Mouse (Mus musculus) erythroblast, embryonic 14.5 days (primary cell): ENCODE results near the gene Dusp2. TPM values are rescaled to one million over a fixed set of nuclear protein-coding genes. Genes with fewer than 3 reads are reported as not detected.

Experiments used
- H3K27me3 ChIP-seq: 2 replicates; pipeline ENCODE4 v1.6.1; 2012; ENCODE audit warnings: inconsistent platforms; ENCODE audit not compliant: control insufficient read depth
- H3K36me3 ChIP-seq: 2 replicates; pipeline ENCODE4 v1.6.1; 2012; ENCODE audit warnings: mild to moderate bottlenecking, inconsistent platforms; ENCODE audit not compliant: control insufficient read depth
- H3K4me1 ChIP-seq: 2 replicates; pipeline ENCODE4 v1.6.1; 2012; ENCODE audit warnings: inconsistent platforms; ENCODE audit not compliant: control insufficient read depth
- H3K4me3 ChIP-seq: replicated peaks from 2 replicates; pipeline ENCODE3; 2012; ENCODE audit warnings: moderate library complexity, mild to moderate bottlenecking, inconsistent platforms
- H3K9me3 ChIP-seq: 2 replicates; pipeline ENCODE4 v1.6.1; 2012; ENCODE audit warnings: low read length, inconsistent platforms, mixed read lengths; ENCODE audit not compliant: control insufficient read depth
- GATA1 ChIP-seq: IDR thresholded peaks from 2 replicates; pipeline ENCODE4 v1.6.1; 2012; ENCODE audit warnings: low read length, inconsistent platforms, mixed read lengths
- TAL1 ChIP-seq: IDR thresholded peaks from 3 replicates; pipeline ENCODE4 v1.6.1; 2012; ENCODE audit warnings: low read length, inconsistent platforms, mixed read lengths
- polyA plus RNA-seq: library from polyadenylated mRNA; stranded (reverse); fragments of >175 nt; gene quantifications from 2 replicates; pipeline ENCODE4 v1.2.3, GENCODE M21; 2012

Dusp2 gene
- polyA plus RNA-seq, 1 experiment: 0.05 TPM

DNA sequence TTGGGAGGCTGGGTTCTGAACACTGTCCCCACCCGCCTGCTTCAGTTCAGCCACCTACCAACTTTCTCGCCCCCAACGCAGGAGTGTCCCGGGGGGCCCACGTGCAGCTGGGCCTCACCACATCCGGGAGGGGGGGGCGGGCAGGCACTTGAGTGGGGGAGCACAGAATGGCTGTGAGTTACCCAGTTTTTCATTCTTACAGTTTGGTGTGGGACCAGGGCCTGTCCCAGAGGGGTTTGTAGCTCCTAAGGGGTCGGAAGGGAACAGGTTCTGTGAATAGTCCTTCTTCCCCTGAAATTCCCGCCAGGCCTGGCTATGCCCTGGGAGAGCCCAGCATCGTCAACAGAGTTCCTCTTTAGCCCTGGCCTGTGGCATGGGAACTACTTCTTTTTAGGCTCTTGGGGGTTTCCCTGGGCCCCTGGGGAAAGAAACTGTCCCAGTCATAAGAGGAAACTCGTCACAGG is 849 bp upstream of the Dusp2 start:
- H3K4me1 ChIP-seq: peaks cover 20% of the 10 kb centered on the region
- H3K9me3 ChIP-seq: no peaks in the 10 kb centered on the region
- no peak overlapping the region for H3K4me3 ChIP-seq
- peaks cover 38% of the 10 kb centered on the region for H3K27me3 ChIP-seq
- TF ChIP-seq GATA1 (no peak), TAL1 (no peak)
- H3K36me3 ChIP-seq: no peaks in the 10 kb centered on the region

- peaks cover 38% of the 10 kb centered on the region for H3K27me3 ChIP-seq
- no peaks in the 10 kb centered on the region for H3K9me3 ChIP-seq
- peaks cover 20% of the 10 kb centered on the region for H3K4me1 ChIP-seq
- no peaks in the 10 kb centered on the region for H3K36me3 ChIP-seq
- peak overlapping the region; percentile 58 for H3K4me3 ChIP-seq
- TF ChIP-seq TAL1 (no peak), GATA1 (no peak)
Measured at GRCm38 (mm10) chr2:127336497-127336832, 506 bp downstream of the Dusp2 start.

- H3K27me3 ChIP-seq: peaks cover 38% of the 10 kb centered on the region
- H3K9me3 ChIP-seq: no peaks in the 10 kb centered on the region
- peak overlapping the region; percentile 58 for H3K4me3 ChIP-seq
- H3K4me1 ChIP-seq: peaks cover 20% of the 10 kb centered on the region
- no peaks in the 10 kb centered on the region for H3K36me3 ChIP-seq
- TF ChIP-seq GATA1: no peak
- TF ChIP-seq TAL1: no peak
Measured at GRCm38 (mm10) chr2:127336885-127337284, 926 bp downstream of the Dusp2 start.

DNA sequence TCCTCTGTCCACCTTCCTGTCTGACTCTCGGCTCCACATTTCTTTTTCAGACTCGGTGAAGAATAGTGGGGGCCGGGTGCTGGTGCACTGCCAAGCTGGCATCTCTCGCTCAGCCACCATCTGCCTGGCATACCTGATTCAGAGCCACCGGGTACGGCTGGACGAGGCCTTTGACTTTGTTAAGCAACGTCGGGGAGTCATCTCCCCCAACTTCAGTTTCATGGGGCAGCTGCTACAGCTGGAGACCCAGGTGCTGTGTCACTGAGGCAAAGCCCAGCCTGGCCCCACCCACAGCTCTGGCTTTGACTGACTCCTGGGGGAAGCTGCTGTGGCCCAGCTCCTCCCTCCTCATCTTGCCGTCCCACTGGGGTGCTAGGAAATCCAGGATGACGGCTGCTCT is 1.6 kb downstream of the Dusp2 start:
- H3K36me3 ChIP-seq: no peaks in the 10 kb centered on the region
- no peak overlapping the region for H3K4me3 ChIP-seq
- peaks cover 38% of the 10 kb centered on the region for H3K27me3 ChIP-seq
- no peaks in the 10 kb centered on the region for H3K9me3 ChIP-seq
- TF ChIP-seq GATA1: no peak
- no peak for TF ChIP-seq TAL1
- peaks cover 20% of the 10 kb centered on the region for H3K4me1 ChIP-seq

GRCm38 (mm10) chr2:127338012-127338411 is 2.1 kb downstream of the Dusp2 start:
- no peak overlapping the region for H3K4me3 ChIP-seq
- no peaks in the 10 kb centered on the region for H3K9me3 ChIP-seq
- H3K27me3 ChIP-seq: peaks cover 38% of the 10 kb centered on the region
- H3K4me1 ChIP-seq: peaks cover 20% of the 10 kb centered on the region
- H3K36me3 ChIP-seq: no peaks in the 10 kb centered on the region
- no peak for TF ChIP-seq TAL1
- no peak for TF ChIP-seq GATA1

DNA sequence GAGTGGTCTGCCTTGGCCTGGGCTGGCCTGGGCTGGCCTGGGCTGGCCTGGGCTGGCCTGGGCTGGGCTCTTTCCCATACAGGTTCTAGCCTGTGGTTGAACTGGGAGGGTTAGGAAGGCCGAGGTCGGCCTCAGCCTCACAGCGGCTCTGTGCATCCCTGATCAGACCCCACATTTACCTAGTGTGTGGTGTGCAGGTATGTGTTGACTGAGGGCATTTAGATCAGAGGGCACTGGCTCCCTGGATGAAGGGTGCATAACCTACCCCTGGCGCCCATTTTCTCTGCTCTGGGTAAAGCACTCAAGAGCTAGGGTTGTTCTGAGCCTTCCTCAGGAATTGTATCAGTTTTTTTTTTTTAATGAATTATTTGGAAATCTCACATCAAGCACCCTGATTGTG is 2.5 kb downstream of the Dusp2 start, which contains the start of gene Astl:
TSS of gene Astl (plus strand) at position 224 of the 400 bp plus-strand sequence.
- Histone ChIP-seq H3K4me1 (peaks cover 18% of the 10 kb centered on the region), H3K4me3 (no peak within 1 kb of the TSS), H3K27me3 (peaks cover 38% of the 10 kb centered on the region), H3K9me3 (no peaks in the 10 kb centered on the region), H3K36me3 (no peaks in the 10 kb centered on the region)
- TF ChIP-seq GATA1: no peak
- no peak for TF ChIP-seq TAL1

GRCm38 (mm10) chr2:127338833-127339232 is 2.9 kb downstream of the Dusp2 start:
- peaks cover 18% of the 10 kb centered on the region for H3K4me1 ChIP-seq
- no peaks in the 10 kb centered on the region for H3K9me3 ChIP-seq
- H3K4me3 ChIP-seq: no peak overlapping the region
- peaks cover 38% of the 10 kb centered on the region for H3K27me3 ChIP-seq
- H3K36me3 ChIP-seq: no peaks in the 10 kb centered on the region
- no peak for TF ChIP-seq GATA1
- TF ChIP-seq TAL1: no peak

GRCm38 (mm10) chr2:127339262-127339661 is 3.3 kb downstream of the Dusp2 start:
- H3K4me3 ChIP-seq: no peak overlapping the region
- no peaks in the 10 kb centered on the region for H3K36me3 ChIP-seq
- H3K27me3 ChIP-seq: peaks cover 36% of the 10 kb centered on the region
- peaks cover 18% of the 10 kb centered on the region for H3K4me1 ChIP-seq
- no peak for TF ChIP-seq TAL1
- no peak for TF ChIP-seq GATA1
- H3K9me3 ChIP-seq: no peaks in the 10 kb centered on the region

- no peak for TF ChIP-seq GATA1
- no peak for TF ChIP-seq TAL1
- Histone ChIP-seq H3K36me3 (no peaks in the 10 kb centered on the region), H3K27me3 (peaks cover 21% of the 10 kb centered on the region), H3K4me3 (no peak overlapping the region), H3K4me1 (peaks cover 14% of the 10 kb centered on the region), H3K9me3 (no peaks in the 10 kb centered on the region)
Measured at GRCm38 (mm10) chr2:127341159-127341558, 5.2 kb downstream of the Dusp2 start.

- H3K4me3 ChIP-seq: no peak overlapping the region
- peaks cover 8% of the 10 kb centered on the region for H3K27me3 ChIP-seq
- H3K9me3 ChIP-seq: no peaks in the 10 kb centered on the region
- H3K36me3 ChIP-seq: no peaks in the 10 kb centered on the region
- no peaks in the 10 kb centered on the region for H3K4me1 ChIP-seq
- no peak for TF ChIP-seq TAL1
- TF ChIP-seq GATA1: no peak
Measured at GRCm38 (mm10) chr2:127346334-127346733, 10.4 kb downstream of the Dusp2 start.
